Mouse (Mus musculus) ES-E14 (cell line): ENCODE data around the gene Zan.

Experiments
- CHD2 ChIP-seq: IDR thresholded peaks from 2 replicates; pipeline ENCODE4 v1.6.1; 2014; ENCODE audit warnings: mild to moderate bottlenecking, low read depth, low read length, inconsistent platforms
- HCFC1 ChIP-seq: IDR thresholded peaks from 2 replicates; pipeline ENCODE4 v1.6.1; 2012; ENCODE audit warnings: low read length, inconsistent platforms, borderline replicate concordance; ENCODE audit not compliant: insufficient read depth
- MAFK ChIP-seq: IDR thresholded peaks from 2 replicates; pipeline ENCODE4 v1.6.1; 2014; ENCODE audit warnings: mild to moderate bottlenecking, low read depth, low read length, inconsistent platforms; ENCODE audit not compliant: insufficient read depth

GRCm38 (mm10) chr5:137511706-137512105 is 34.8 kb upstream of the Zan start:
- TF ChIP-seq HCFC1 (no peak), MAFK (no peak), CHD2 (no peak)
